Mouse (Mus musculus) olfactory bulb, adult 2 months (tissue): ENCODE measurements around the gene Acbd7.

Experiments
- CTCF ChIP-seq: fragments of 200-500 bp; IDR thresholded peaks from 2 replicates; pipeline ENCODE4 v1.5.1; 2012; ENCODE audit warnings: low read depth, mild to moderate bottlenecking, low read length, moderate library complexity; ENCODE audit not compliant: insufficient read depth
- POLR2A ChIP-seq: fragments of 200-500 bp; IDR thresholded peaks from 2 replicates; pipeline ENCODE4 v1.6.1; 2012; ENCODE audit warnings: mild to moderate bottlenecking, low read depth, low read length, moderate library complexity; ENCODE audit not compliant: insufficient read depth

DNA sequence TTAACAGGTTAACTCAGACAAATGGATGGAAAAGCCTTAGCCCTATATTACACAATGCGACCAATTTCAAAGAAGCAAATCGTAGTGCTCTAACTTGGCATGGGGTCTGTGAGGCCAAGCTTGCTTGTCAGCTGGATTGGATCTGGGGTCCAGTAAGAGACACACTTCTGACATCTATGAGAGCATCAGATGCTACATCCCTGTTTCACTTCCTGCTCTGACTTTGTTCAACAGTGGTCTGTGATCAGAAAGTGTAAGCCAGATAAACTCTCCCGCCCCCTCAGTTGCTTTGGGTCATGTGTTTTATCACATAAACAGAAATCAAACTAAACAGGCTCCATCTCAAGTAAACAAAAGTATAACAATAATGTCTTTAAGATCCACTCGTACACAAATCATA is 12.5 kb downstream of the Acbd7 start:
- TF ChIP-seq POLR2A, result no peak
- no peak for TF ChIP-seq CTCF
